Mouse (Mus musculus): ENCODE measurements around the gene Bloc1s1.

GRCm38 (mm10) chr10:128935826-128936440 is 12.1 kb upstream of the Bloc1s1 start:
- TF ChIP-seq POLR2A (IDR thresholded peaks at IDR 0.05; ENCODE audit: extremely low read depth, insufficient read depth, low read length): no peak
- no peak for TF ChIP-seq CTCF (IDR thresholded peaks at IDR 0.05; ENCODE audit: low read depth, low read length)
